Mouse (Mus musculus): ENCODE data around the gene Pcbd1. TPM values are rescaled to one million over a fixed set of nuclear protein-coding genes. Genes with fewer than 3 reads are reported as not detected.
A peak's percentile ranks its signal among the peaks of the same experiment; 100 is the strongest.

Pcbd1 gene
- 30.3 and 56.1 TPM in 2 replicates for total RNA-seq (2014; rRNA removed; ENCODE audit: low replicate concordance)
- polyA plus RNA-seq (2015; fragmentation: Nextera tagmentation; extraction: Ambion mirVana), result 52.1 and 54.1 TPM in 2 replicates

DNA sequence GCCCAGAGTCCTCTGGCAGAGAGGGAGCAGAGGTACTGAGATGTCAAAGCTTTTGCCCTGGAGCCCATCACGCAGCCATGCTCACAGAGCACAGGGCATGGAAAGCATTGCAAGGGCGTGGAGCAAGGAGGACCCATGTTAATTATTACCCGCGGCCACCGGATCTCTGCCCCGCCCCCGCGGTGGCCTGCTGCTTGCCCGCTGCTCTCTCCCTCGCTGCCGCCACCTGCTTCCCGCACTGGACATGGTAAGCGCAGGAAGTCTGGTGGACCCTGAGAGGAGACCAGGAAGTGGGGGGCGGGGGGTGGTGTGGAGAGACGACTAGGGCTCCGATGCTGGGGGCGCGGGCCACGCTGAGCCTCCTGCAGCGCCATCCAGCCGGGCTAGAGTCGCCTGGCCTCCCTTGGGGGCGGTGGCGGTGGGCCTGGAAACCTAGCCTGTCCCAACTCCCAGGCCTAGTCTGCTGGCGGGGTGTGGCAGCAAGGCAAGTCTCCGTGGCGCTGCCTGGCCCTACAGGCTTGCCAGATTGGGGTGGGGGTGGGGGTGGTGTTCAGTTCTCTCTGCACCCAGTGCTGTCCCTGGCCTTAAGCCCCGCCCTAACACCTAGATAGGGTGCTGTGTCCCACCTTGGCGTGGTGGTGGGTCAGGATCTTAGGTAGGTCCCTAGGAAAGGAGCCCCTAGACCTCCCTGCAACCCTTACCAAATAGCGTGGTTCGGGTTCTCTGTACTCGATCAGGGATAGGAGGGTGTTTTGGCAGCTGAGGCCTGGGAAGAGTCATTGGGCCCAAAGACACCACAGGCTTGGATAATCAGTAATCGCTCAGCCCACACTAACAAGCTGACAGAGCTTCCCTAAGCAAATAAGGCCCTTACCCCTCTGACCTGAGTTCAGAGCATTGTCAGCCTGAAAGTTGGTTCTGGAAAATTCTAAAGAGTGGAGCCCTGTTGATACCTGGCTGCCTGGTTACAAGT is at the start of gene Pcbd1:
Gene Pcbd1, plus strand, starts transcription at position 162 of the 973 bp plus-strand sequence.
- H3K4me3 ChIP-seq (ENCODE audit: low read depth, low read length), result peak within 1 kb of the TSS; percentile 44
- H3K4me1 ChIP-seq (ENCODE audit: control insufficient read depth, insufficient read depth), result no peaks in the 10 kb centered on the region; the same call in 1 of the 2 replicates
- peak within 1 kb of the TSS; percentile 72 for H3K4me2 ChIP-seq (ENCODE audit: low read depth, low read length)
- TF ChIP-seq EP300 (IDR thresholded peaks at IDR 0.05; ENCODE audit: low read depth) (no peak), CTCF (IDR thresholded peaks at IDR 0.05; ENCODE audit: low read depth) (no peak)
- ATAC-seq (ENCODE audit: insufficient read depth, low read depth), result peak; percentile 79
- H3K9me3 ChIP-seq (replicated peaks; ENCODE audit: control insufficient read depth, low read length), result no peaks in the 10 kb centered on the region
- H3K36me3 ChIP-seq (replicated peaks; ENCODE audit: control insufficient read depth, insufficient read depth, low read length), result no peaks in the 10 kb centered on the region
- H3K27ac ChIP-seq (ENCODE audit: low read depth), result peak within 1 kb of the TSS; percentile 43; the same call in 1 of the 2 replicates
- peak; percentile 60 for DNase-seq (ENCODE audit: low spot score)
- 13% methylated on average over 30 of the region's 33 CpGs for WGBS
- no peaks in the 10 kb centered on the region for H3K27me3 ChIP-seq (ENCODE audit: control insufficient read depth, insufficient read depth, low read length)
- H3K9ac ChIP-seq (replicated peaks; ENCODE audit: low read depth, low read length), result peak within 1 kb of the TSS; percentile 57

DNA sequence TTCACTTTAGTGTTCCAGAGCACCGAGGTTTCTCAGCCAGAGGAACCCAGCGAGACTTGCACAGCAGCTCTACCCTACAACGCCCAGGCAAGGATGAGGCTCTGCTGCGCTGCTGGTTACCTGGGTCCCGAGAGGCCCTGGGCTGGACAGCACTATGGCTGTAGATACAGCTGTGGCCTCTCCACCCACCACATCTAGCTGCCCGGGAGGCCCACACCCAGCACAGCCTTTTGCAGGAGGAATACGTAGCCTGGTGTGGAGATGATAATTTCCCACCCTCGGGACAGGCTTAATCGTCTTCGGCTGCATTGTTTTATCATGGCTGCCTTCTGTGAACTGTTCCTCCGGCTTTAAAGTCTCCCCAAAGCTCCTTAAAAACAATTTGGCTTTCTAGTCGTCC is 49.5 kb upstream of the Pcbd1 start:
- no peaks in the 10 kb centered on the region for H3K9me3 ChIP-seq (replicated peaks; ENCODE audit: control insufficient read depth, low read length)
- no peaks in the 10 kb centered on the region for H3K36me3 ChIP-seq (replicated peaks; ENCODE audit: control insufficient read depth, insufficient read depth, low read length)
- no peak for TF ChIP-seq CTCF (IDR thresholded peaks at IDR 0.05; ENCODE audit: low read depth)
- TF ChIP-seq EP300 (IDR thresholded peaks at IDR 0.05; ENCODE audit: low read depth), result no peak
- H3K4me1 ChIP-seq (ENCODE audit: control insufficient read depth, insufficient read depth), result no peaks in the 10 kb centered on the region
- no peak overlapping the region for H3K27ac ChIP-seq (ENCODE audit: low read depth)
- 54% methylated on average over 12 of the region's 12 CpGs for WGBS
- no peaks in the 10 kb centered on the region for H3K27me3 ChIP-seq (ENCODE audit: control insufficient read depth, insufficient read depth, low read length)
- no peak overlapping the region for H3K9ac ChIP-seq (replicated peaks; ENCODE audit: low read depth, low read length)
- DNase-seq (ENCODE audit: low spot score) (no peak), ATAC-seq (ENCODE audit: insufficient read depth, low read depth) (no peak)
- no peak overlapping the region for H3K4me2 ChIP-seq (ENCODE audit: low read depth, low read length)
- no peak overlapping the region for H3K4me3 ChIP-seq (ENCODE audit: low read depth, low read length)

DNA sequence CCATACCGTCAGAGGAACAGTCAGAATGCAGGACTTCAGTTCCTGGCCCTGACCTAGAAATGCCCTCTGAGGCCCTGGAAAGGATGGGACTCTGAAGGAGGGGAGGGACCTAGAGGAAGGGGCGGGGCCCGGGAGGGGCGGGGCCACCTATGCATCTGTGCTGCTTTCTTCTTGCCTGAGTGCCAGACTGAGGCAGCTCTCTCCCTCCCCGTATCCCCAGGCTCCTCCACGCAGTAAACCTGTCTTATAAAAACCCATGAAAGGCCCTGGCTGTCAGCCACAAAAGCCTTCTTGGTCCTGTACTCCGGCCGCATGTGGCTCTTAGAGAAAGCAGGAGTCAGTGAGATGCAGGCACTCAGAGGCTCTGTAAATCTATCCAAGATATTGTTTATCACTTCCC is 44.0 kb upstream of the Pcbd1 start:
- Histone ChIP-seq H3K4me2 (ENCODE audit: low read depth, low read length) (no peak overlapping the region), H3K9ac (replicated peaks; ENCODE audit: low read depth, low read length) (no peak overlapping the region), H3K27ac (ENCODE audit: low read depth) (no peak overlapping the region), H3K4me1 (ENCODE audit: control insufficient read depth, insufficient read depth) (no peaks in the 10 kb centered on the region), H3K27me3 (ENCODE audit: control insufficient read depth, insufficient read depth, low read length) (no peaks in the 10 kb centered on the region), H3K9me3 (replicated peaks; ENCODE audit: control insufficient read depth, low read length) (no peaks in the 10 kb centered on the region), H3K4me3 (ENCODE audit: low read depth, low read length) (no peak overlapping the region), H3K36me3 (replicated peaks; ENCODE audit: control insufficient read depth, insufficient read depth, low read length) (no peaks in the 10 kb centered on the region)
- WGBS, result 15% methylated on average over 8 of the region's 8 CpGs
- DNase-seq (ENCODE audit: low spot score) (no peak), ATAC-seq (ENCODE audit: insufficient read depth, low read depth) (no peak)
- TF ChIP-seq EP300 (IDR thresholded peaks at IDR 0.05; ENCODE audit: low read depth) (no peak), CTCF (IDR thresholded peaks at IDR 0.05; ENCODE audit: low read depth) (no peak)

DNA sequence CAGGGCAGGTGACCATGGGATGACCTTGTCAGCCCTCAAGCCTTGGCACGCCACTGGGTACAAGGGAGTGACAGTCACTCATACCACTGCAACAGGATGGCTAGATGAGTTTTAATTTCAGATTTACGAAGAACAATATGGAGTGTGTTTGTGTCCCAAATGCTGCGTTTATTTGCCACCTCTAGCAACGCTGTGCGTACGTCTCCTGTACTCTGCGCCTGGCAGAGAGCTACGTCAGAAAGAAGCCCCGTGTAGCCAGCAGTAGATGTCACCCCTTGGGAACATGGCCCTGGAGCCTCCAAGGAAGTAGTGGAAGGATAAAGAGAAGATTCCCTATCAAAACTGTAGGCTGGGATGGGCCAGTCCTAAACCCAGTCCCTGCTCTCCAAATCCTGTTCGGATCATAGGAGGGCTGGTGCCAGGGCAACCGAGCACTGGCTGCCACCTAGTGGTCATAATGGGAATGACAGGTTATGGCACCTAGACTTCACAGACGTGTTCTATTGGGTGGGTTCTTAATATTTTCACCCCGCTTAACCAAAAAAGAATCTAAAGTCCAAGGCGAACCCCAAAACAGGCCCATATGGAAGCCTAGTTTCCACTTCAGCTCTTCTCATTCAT is 37.0 kb upstream of the Pcbd1 start:
- Histone ChIP-seq H3K4me3 (ENCODE audit: low read depth, low read length) (no peak overlapping the region), H3K4me1 (ENCODE audit: control insufficient read depth, insufficient read depth) (no peaks in the 10 kb centered on the region), H3K9me3 (replicated peaks; ENCODE audit: control insufficient read depth, low read length) (peaks cover 8% of the 10 kb centered on the region; the same call in 1 of the 2 replicates), H3K36me3 (replicated peaks; ENCODE audit: control insufficient read depth, insufficient read depth, low read length) (no peaks in the 10 kb centered on the region), H3K9ac (replicated peaks; ENCODE audit: low read depth, low read length) (no peak overlapping the region), H3K27ac (ENCODE audit: low read depth) (no peak overlapping the region), H3K27me3 (ENCODE audit: control insufficient read depth, insufficient read depth, low read length) (no peaks in the 10 kb centered on the region), H3K4me2 (ENCODE audit: low read depth, low read length) (no peak overlapping the region)
- peak; percentile 58; the same call in 1 of the 2 replicates for ATAC-seq (ENCODE audit: insufficient read depth, low read depth)
- WGBS, result 56% methylated on average over 14 of the region's 14 CpGs
- DNase-seq (ENCODE audit: low spot score), result peak; percentile 73
- TF ChIP-seq EP300 (IDR thresholded peaks at IDR 0.05; ENCODE audit: low read depth), result no peak
- peak; percentile 96 for TF ChIP-seq CTCF (IDR thresholded peaks at IDR 0.05; ENCODE audit: low read depth)

DNA sequence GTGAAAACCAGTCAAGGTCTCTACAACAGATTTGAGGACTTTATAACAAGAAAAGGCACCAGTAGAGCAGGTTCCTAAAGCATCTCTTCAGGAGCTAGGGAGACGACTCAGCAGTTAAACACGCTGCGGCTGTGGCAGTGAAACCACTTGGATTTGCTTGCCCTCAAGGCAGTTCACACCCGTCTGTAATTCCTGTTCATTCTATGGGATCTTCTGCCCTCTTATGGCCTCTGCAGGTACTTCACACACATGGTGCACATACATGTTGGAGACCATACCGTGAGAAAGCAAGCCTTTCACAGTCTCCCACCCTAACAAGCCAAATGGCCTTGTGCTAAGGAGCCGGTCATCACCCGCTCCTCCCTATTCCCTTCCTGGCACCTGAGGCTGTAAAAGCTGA is 32.5 kb upstream of the Pcbd1 start:
- H3K4me3 ChIP-seq (ENCODE audit: low read depth, low read length), result no peak overlapping the region
- H3K4me2 ChIP-seq (ENCODE audit: low read depth, low read length), result no peak overlapping the region
- TF ChIP-seq CTCF (IDR thresholded peaks at IDR 0.05; ENCODE audit: low read depth), result no peak
- no peak for TF ChIP-seq EP300 (IDR thresholded peaks at IDR 0.05; ENCODE audit: low read depth)
- no peak overlapping the region for H3K27ac ChIP-seq (ENCODE audit: low read depth)
- H3K9ac ChIP-seq (replicated peaks; ENCODE audit: low read depth, low read length), result no peak overlapping the region
- no peak for ATAC-seq (ENCODE audit: insufficient read depth, low read depth)
- H3K36me3 ChIP-seq (replicated peaks; ENCODE audit: control insufficient read depth, insufficient read depth, low read length), result no peaks in the 10 kb centered on the region
- peaks cover 9% of the 10 kb centered on the region; the same call in 1 of the 2 replicates for H3K4me1 ChIP-seq (ENCODE audit: control insufficient read depth, insufficient read depth)
- 96% methylated on average over 7 of the region's 7 CpGs for WGBS
- H3K27me3 ChIP-seq (ENCODE audit: control insufficient read depth, insufficient read depth, low read length), result no peaks in the 10 kb centered on the region
- DNase-seq (ENCODE audit: low spot score), result no peak
- H3K9me3 ChIP-seq (replicated peaks; ENCODE audit: control insufficient read depth, low read length), result peaks cover 8% of the 10 kb centered on the region; the same call in 1 of the 2 replicates
